Mouse (Mus musculus): ENCODE measurements around the gene Krt5. TPM values are rescaled to one million over a fixed set of nuclear protein-coding genes. Genes with fewer than 3 reads are reported as not detected.
A peak's percentile ranks its signal among the peaks of the same experiment; 100 is the strongest.

The Krt5 gene
- polyA plus RNA-seq (2014; fragmentation: Nextera tagmentation; extraction: Ambion mirVana): 0.57 and 0.67 TPM in 2 replicates

GRCm38 (mm10) chr15:101712720-101713119 is at the start of gene Krt5:
Krt5 (minus strand) TSS chr15:101712898.
- ATAC-seq (replicated peaks; ENCODE audit: low FRiP score): no peak
- Histone ChIP-seq H3K27ac (ENCODE audit: low read depth, low read length) (no peak within 1 kb of the TSS), H3K9me3 (ENCODE audit: control insufficient read depth, low read length) (no peaks in the 10 kb centered on the region), H3K4me1 (replicated peaks; ENCODE audit: control insufficient read depth, insufficient read depth, low read length) (no peaks in the 10 kb centered on the region), H3K27me3 (ENCODE audit: control insufficient read depth, insufficient read depth, low read length) (no peaks in the 10 kb centered on the region), H3K4me2 (ENCODE audit: low read depth, low read length, severe bottlenecking) (no peak within 1 kb of the TSS), H3K36me3 (ENCODE audit: control insufficient read depth, insufficient read depth, low read length) (no peaks in the 10 kb centered on the region), H3K4me3 (ENCODE audit: low read depth, low read length) (no peak within 1 kb of the TSS), H3K9ac (ENCODE audit: low read length) (no peak within 1 kb of the TSS)
- peak; percentile 43 for DNase-seq (ENCODE audit: low spot score)
- 79% methylated on average over 13 of the region's 13 CpGs for WGBS

- no peak within 1 kb of the TSS for H3K9ac ChIP-seq (ENCODE audit: low read length)
- no peak within 1 kb of the TSS for H3K4me2 ChIP-seq (ENCODE audit: low read depth, low read length, severe bottlenecking)
- no peak for ATAC-seq (replicated peaks; ENCODE audit: low FRiP score)
- H3K36me3 ChIP-seq (ENCODE audit: control insufficient read depth, insufficient read depth, low read length): no peaks in the 10 kb centered on the region
- WGBS: 54% methylated on average over 14 of the region's 14 CpGs
- H3K27me3 ChIP-seq (ENCODE audit: control insufficient read depth, insufficient read depth, low read length): no peaks in the 10 kb centered on the region
- H3K27ac ChIP-seq (ENCODE audit: low read depth, low read length): no peak within 1 kb of the TSS
- no peak for DNase-seq (ENCODE audit: low spot score)
- no peaks in the 10 kb centered on the region for H3K9me3 ChIP-seq (ENCODE audit: control insufficient read depth, low read length)
- H3K4me3 ChIP-seq (ENCODE audit: low read depth, low read length): no peak within 1 kb of the TSS
- H3K4me1 ChIP-seq (replicated peaks; ENCODE audit: control insufficient read depth, insufficient read depth, low read length): no peaks in the 10 kb centered on the region
Observed at GRCm38 (mm10) chr15:101742711-101743110, 30.0 kb upstream of the Krt5 start, which contains the start of gene Krt71. Krt71 (minus strand) TSS chr15:101743109.

- no peak overlapping the region for H3K27ac ChIP-seq (ENCODE audit: low read depth, low read length)
- H3K4me3 ChIP-seq (ENCODE audit: low read depth, low read length): no peak overlapping the region
- no peaks in the 10 kb centered on the region for H3K36me3 ChIP-seq (ENCODE audit: control insufficient read depth, insufficient read depth, low read length)
- no peak overlapping the region for H3K4me2 ChIP-seq (ENCODE audit: low read depth, low read length, severe bottlenecking)
- no peak for DNase-seq (ENCODE audit: low spot score)
- no peaks in the 10 kb centered on the region for H3K9me3 ChIP-seq (ENCODE audit: control insufficient read depth, low read length)
- no peak for ATAC-seq (replicated peaks; ENCODE audit: low FRiP score)
- 84% methylated on average over 7 of the region's 7 CpGs for WGBS
- H3K27me3 ChIP-seq (ENCODE audit: control insufficient read depth, insufficient read depth, low read length): no peaks in the 10 kb centered on the region
- no peaks in the 10 kb centered on the region for H3K4me1 ChIP-seq (replicated peaks; ENCODE audit: control insufficient read depth, insufficient read depth, low read length)
- no peak overlapping the region for H3K9ac ChIP-seq (ENCODE audit: low read length)
Observed at GRCm38 (mm10) chr15:101737786-101738185, 25.1 kb upstream of the Krt5 start.

- Histone ChIP-seq H3K9me3 (ENCODE audit: control insufficient read depth, low read length) (no peaks in the 10 kb centered on the region), H3K27ac (ENCODE audit: low read depth, low read length) (no peak overlapping the region), H3K27me3 (ENCODE audit: control insufficient read depth, insufficient read depth, low read length) (no peaks in the 10 kb centered on the region), H3K36me3 (ENCODE audit: control insufficient read depth, insufficient read depth, low read length) (no peaks in the 10 kb centered on the region), H3K4me1 (replicated peaks; ENCODE audit: control insufficient read depth, insufficient read depth, low read length) (no peaks in the 10 kb centered on the region), H3K9ac (ENCODE audit: low read length) (no peak overlapping the region), H3K4me3 (ENCODE audit: low read depth, low read length) (no peak overlapping the region), H3K4me2 (ENCODE audit: low read depth, low read length, severe bottlenecking) (no peak overlapping the region)
- DNase-seq (ENCODE audit: low spot score) (no peak), ATAC-seq (replicated peaks; ENCODE audit: low FRiP score) (no peak)
Observed at GRCm38 (mm10) chr15:101730653-101731052, 18.0 kb upstream of the Krt5 start.

GRCm38 (mm10) chr15:101724686-101725085 is 12.0 kb upstream of the Krt5 start:
- H3K4me2 ChIP-seq (ENCODE audit: low read depth, low read length, severe bottlenecking): no peak overlapping the region
- H3K4me1 ChIP-seq (replicated peaks; ENCODE audit: control insufficient read depth, insufficient read depth, low read length): no peaks in the 10 kb centered on the region
- no peak overlapping the region for H3K4me3 ChIP-seq (ENCODE audit: low read depth, low read length)
- H3K27me3 ChIP-seq (ENCODE audit: control insufficient read depth, insufficient read depth, low read length): no peaks in the 10 kb centered on the region
- WGBS: 79% methylated on average over 5 of the region's 5 CpGs
- ATAC-seq (replicated peaks; ENCODE audit: low FRiP score): no peak
- H3K27ac ChIP-seq (ENCODE audit: low read depth, low read length): no peak overlapping the region
- no peaks in the 10 kb centered on the region for H3K9me3 ChIP-seq (ENCODE audit: control insufficient read depth, low read length)
- H3K9ac ChIP-seq (ENCODE audit: low read length): no peak overlapping the region
- DNase-seq (ENCODE audit: low spot score): no peak
- H3K36me3 ChIP-seq (ENCODE audit: control insufficient read depth, insufficient read depth, low read length): no peaks in the 10 kb centered on the region

GRCm38 (mm10) chr15:101715831-101716230 is 3.1 kb upstream of the Krt5 start:
- 78% methylated on average over 3 of the region's 3 CpGs for WGBS
- DNase-seq (ENCODE audit: low spot score) (no peak), ATAC-seq (replicated peaks; ENCODE audit: low FRiP score) (no peak)
- no peaks in the 10 kb centered on the region for H3K36me3 ChIP-seq (ENCODE audit: control insufficient read depth, insufficient read depth, low read length)
- no peak overlapping the region for H3K9ac ChIP-seq (ENCODE audit: low read length)
- H3K9me3 ChIP-seq (ENCODE audit: control insufficient read depth, low read length): no peaks in the 10 kb centered on the region
- H3K4me3 ChIP-seq (ENCODE audit: low read depth, low read length): no peak overlapping the region
- H3K4me1 ChIP-seq (replicated peaks; ENCODE audit: control insufficient read depth, insufficient read depth, low read length): no peaks in the 10 kb centered on the region
- H3K27ac ChIP-seq (ENCODE audit: low read depth, low read length): no peak overlapping the region
- no peaks in the 10 kb centered on the region for H3K27me3 ChIP-seq (ENCODE audit: control insufficient read depth, insufficient read depth, low read length)
- H3K4me2 ChIP-seq (ENCODE audit: low read depth, low read length, severe bottlenecking): no peak overlapping the region

- Histone ChIP-seq H3K36me3 (ENCODE audit: control insufficient read depth, insufficient read depth, low read length) (no peaks in the 10 kb centered on the region), H3K4me1 (replicated peaks; ENCODE audit: control insufficient read depth, insufficient read depth, low read length) (no peaks in the 10 kb centered on the region), H3K4me2 (ENCODE audit: low read depth, low read length, severe bottlenecking) (no peak overlapping the region), H3K9me3 (ENCODE audit: control insufficient read depth, low read length) (no peaks in the 10 kb centered on the region), H3K9ac (ENCODE audit: low read length) (no peak overlapping the region), H3K27ac (ENCODE audit: low read depth, low read length) (no peak overlapping the region), H3K4me3 (ENCODE audit: low read depth, low read length) (no peak overlapping the region), H3K27me3 (ENCODE audit: control insufficient read depth, insufficient read depth, low read length) (no peaks in the 10 kb centered on the region)
- ATAC-seq (replicated peaks; ENCODE audit: low FRiP score) (no peak), DNase-seq (ENCODE audit: low spot score) (no peak)
- 93% methylated on average over 5 of the region's 5 CpGs for WGBS
Observed at GRCm38 (mm10) chr15:101714356-101714755, 1.7 kb upstream of the Krt5 start.

GRCm38 (mm10) chr15:101713731-101714130 is 1.0 kb upstream of the Krt5 start:
- no peaks in the 10 kb centered on the region for H3K36me3 ChIP-seq (ENCODE audit: control insufficient read depth, insufficient read depth, low read length)
- H3K9me3 ChIP-seq (ENCODE audit: control insufficient read depth, low read length): no peaks in the 10 kb centered on the region
- H3K4me3 ChIP-seq (ENCODE audit: low read depth, low read length): no peak overlapping the region
- no peak overlapping the region for H3K27ac ChIP-seq (ENCODE audit: low read depth, low read length)
- no peaks in the 10 kb centered on the region for H3K27me3 ChIP-seq (ENCODE audit: control insufficient read depth, insufficient read depth, low read length)
- no peaks in the 10 kb centered on the region for H3K4me1 ChIP-seq (replicated peaks; ENCODE audit: control insufficient read depth, insufficient read depth, low read length)
- H3K9ac ChIP-seq (ENCODE audit: low read length): no peak overlapping the region
- WGBS: 80% methylated on average over 8 of the region's 8 CpGs
- DNase-seq (ENCODE audit: low spot score) (peak; percentile 33), ATAC-seq (replicated peaks; ENCODE audit: low FRiP score) (no peak)
- no peak overlapping the region for H3K4me2 ChIP-seq (ENCODE audit: low read depth, low read length, severe bottlenecking)

- no peak overlapping the region for H3K4me2 ChIP-seq (ENCODE audit: low read depth, low read length, severe bottlenecking)
- DNase-seq (ENCODE audit: low spot score) (peak; percentile 50), ATAC-seq (replicated peaks; ENCODE audit: low FRiP score) (no peak)
- H3K4me1 ChIP-seq (replicated peaks; ENCODE audit: control insufficient read depth, insufficient read depth, low read length): no peaks in the 10 kb centered on the region
- H3K9me3 ChIP-seq (ENCODE audit: control insufficient read depth, low read length): no peaks in the 10 kb centered on the region
- no peak overlapping the region for H3K4me3 ChIP-seq (ENCODE audit: low read depth, low read length)
- no peak overlapping the region for H3K27ac ChIP-seq (ENCODE audit: low read depth, low read length)
- no peaks in the 10 kb centered on the region for H3K27me3 ChIP-seq (ENCODE audit: control insufficient read depth, insufficient read depth, low read length)
- H3K36me3 ChIP-seq (ENCODE audit: control insufficient read depth, insufficient read depth, low read length): no peaks in the 10 kb centered on the region
- no peak overlapping the region for H3K9ac ChIP-seq (ENCODE audit: low read length)
- 64% methylated on average over 11 of the region's 11 CpGs for WGBS
Observed at GRCm38 (mm10) chr15:101708683-101709082, 4.0 kb downstream of the Krt5 start.
